ENCODE assay signal across 7 mouse cellular contexts in genomic region chr7:141437178-141438120, GRCm38 (mm10). TPM values are rescaled to one million over a fixed set of nuclear protein-coding genes. Genes with fewer than 3 reads are reported as not detected.
A peak's percentile ranks its signal among the peaks of the same experiment; 100 is the strongest.
DNase-seq lines count a peak whose midpoint lies in the region; ATAC-seq lines count a peak whose summit lies in the region.

Gene Slc25a22 (minus strand): TSS chr7:141437892.

- WGBS in hindbrain, embryonic 14.5 days, result 5% methylated on average over 52 of the region's 53 CpGs

- H3K9me3 ChIP-seq in hindbrain, embryonic 14.5 days (ENCODE audit: control insufficient read depth, low read length), result no peaks in the 10 kb centered on the region

- H3K36me3 ChIP-seq in hindbrain, embryonic 14.5 days (replicated peaks; ENCODE audit: control insufficient read depth, insufficient read depth), result peaks cover 15% of the 10 kb centered on the region

- peak within 1 kb of the TSS; percentile 71 for H3K27ac ChIP-seq in hindbrain, embryonic 14.5 days

- H3K4me1 ChIP-seq in hindbrain, embryonic 14.5 days (replicated peaks; ENCODE audit: control insufficient read depth, insufficient read depth, low read length), result peaks cover 25% of the 10 kb centered on the region

- peak within 1 kb of the TSS; percentile 90 for H3K4me2 ChIP-seq in hindbrain, embryonic 14.5 days (replicated peaks)

- H3K4me3 ChIP-seq in hindbrain, embryonic 14.5 days (replicated peaks; ENCODE audit: low read length), result peak within 1 kb of the TSS; percentile 60

- no peaks in the 10 kb centered on the region for H3K27me3 ChIP-seq in hindbrain, embryonic 14.5 days (ENCODE audit: control insufficient read depth, insufficient read depth, low read length)

- peak; percentile 82 to 85 for DNase-seq in adrenal gland, adult 18-20 months (ENCODE audit: low spot score in 2 of 2)
- DNase-seq in cerebellum, postnatal 4 days (ENCODE audit: low spot score in 2 of 2), result peak; percentile 74 to 83
- peak; percentile 79 for DNase-seq in gastrocnemius, adult 18-20 months (ENCODE audit: low spot score)
- DNase-seq in hindbrain, embryonic 14.5 days (ENCODE audit: low spot score), result peak; percentile 81
- peak; percentile 71 to 72 for DNase-seq in left cerebral cortex, adult 8-10 months (ENCODE audit: low spot score in 2 of 2)
- DNase-seq in right cerebral cortex, postnatal 25 days, result peak; percentile 91

- ATAC-seq in hindbrain, embryonic 14.5 days (ENCODE audit: low FRiP score), result peak; percentile 78
- ATAC-seq in megakaryocyte, adult 5-6 weeks (ENCODE audit: poor library complexity, severe bottlenecking), result peak; percentile 84

- H3K9ac ChIP-seq in hindbrain, embryonic 14.5 days, result peak within 1 kb of the TSS; percentile 76

RNA-seq across cellular contexts. Expression of gene Slc25a22, which starts in this region (rescaled TPM):
- total RNA-seq in adrenal gland, adult 18-20 months (2021), result 100 to 1,000 TPM; 104 to 105 TPM
- total RNA-seq in gastrocnemius, adult 18-20 months (2021), result 10 to 100 TPM; 18.2 to 21.3 TPM
- 73.0 and 81.4 TPM in 2 replicates for polyA plus RNA-seq in hindbrain, embryonic 14.5 days (2014; fragmentation: Nextera tagmentation; extraction: Ambion mirVana)
- total RNA-seq in left cerebral cortex, adult 8-10 months (2022), result 100 to 1,000 TPM; 245 to 266 (median 253) TPM
- 14.6 and 15.0 TPM in 2 replicates for total RNA-seq in megakaryocyte, adult 5-6 weeks (2015)
- total RNA-seq in megakaryocyte, adult 5-6 weeks (2017), result 3.2 and 6.4 TPM in 2 replicates

Comparison
In these comparisons a context has a peak if more than half of its experiments do, and no peak if none do; other contexts are left out.
1. Peak in every context shown above with its lines: DNase-seq, ATAC-seq, H3K4me3 ChIP-seq and H3K27ac ChIP-seq.
2. RNA of gene Slc25a22 (total RNA-seq): 245 to 266 TPM in left cerebral cortex, adult 8-10 months and 104 to 105 TPM in adrenal gland, adult 18-20 months; 18.2 to 21.3 TPM in gastrocnemius, adult 18-20 months and 3.2 to 15.0 TPM in megakaryocyte, adult 5-6 weeks; every median in the first group is over 4 times any median in the second.